Mouse (Mus musculus) cerebellum, adult 2 months (tissue): Measurements from ENCODE around the gene Gm17535.
"Not testable (repeated sequence)": the region's sequence is repeated elsewhere in the genome, so short reads cannot be mapped to it uniquely, and the experiment has no call there.

Experiments
- CTCF ChIP-seq: fragments of 200-500 bp; IDR thresholded peaks from 2 replicates; pipeline ENCODE4 v1.5.1; 2011; ENCODE audit warnings: low read depth, mild to moderate bottlenecking, control low read depth, low read length, moderate library complexity, borderline replicate concordance; ENCODE audit not compliant: insufficient read depth
- POLR2A ChIP-seq: fragments of 200-500 bp; IDR thresholded peaks from 2 replicates; pipeline ENCODE4 v1.6.1; 2011; ENCODE audit warnings: low read length, control low read depth, borderline replicate concordance; ENCODE audit not compliant: insufficient read depth

DNA sequence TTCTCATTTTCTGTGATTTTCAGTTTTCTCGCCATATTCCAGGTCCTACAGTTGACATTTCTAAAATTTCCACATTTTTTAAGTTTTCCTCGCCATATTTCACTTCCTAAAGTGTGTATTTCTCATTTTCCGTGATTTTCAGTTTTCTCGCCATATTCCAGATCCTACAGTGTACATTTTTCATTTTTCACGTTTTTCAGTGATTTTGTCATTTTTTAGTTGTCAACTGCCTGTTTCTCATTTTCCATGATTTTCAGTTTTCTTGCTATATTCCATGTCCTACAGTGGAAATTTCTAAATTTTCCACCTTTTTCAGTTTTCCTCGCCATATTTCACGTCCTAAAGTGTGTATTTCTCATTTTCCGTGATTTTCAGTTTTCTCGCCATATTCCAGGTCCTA is 27.1 kb upstream of the Gm17535 start:
- not testable (repeated sequence) for TF ChIP-seq CTCF, POLR2A
